Mouse (Mus musculus) CD4-positive, CD25-positive, alpha-beta regulatory T cell, adult 4 months (primary cell): ENCODE data around the gene Ankfy1. TPM values are rescaled to one million over a fixed set of nuclear protein-coding genes. Genes with fewer than 3 reads are reported as not detected.
"Not testable (repeated sequence)": the region's sequence is repeated elsewhere in the genome, so short reads cannot be mapped to it uniquely, and the experiment has no call there.

Experiments used
- ATAC-seq: one replicate; pipeline ENCODE4 v1.8.0; 2017
- polyA plus RNA-seq, 2 experiments: library from polyadenylated mRNA; unstranded; fragments of 100-300 nt; shearing (Covaris generic); gene quantifications; one replicate each; pipeline ENCODE4 v1.2.1; 2017

The Ankfy1 gene
- polyA plus RNA-seq, 2 experiments from 2014 or later, result 30.3 to 44.4 TPM

DNA sequence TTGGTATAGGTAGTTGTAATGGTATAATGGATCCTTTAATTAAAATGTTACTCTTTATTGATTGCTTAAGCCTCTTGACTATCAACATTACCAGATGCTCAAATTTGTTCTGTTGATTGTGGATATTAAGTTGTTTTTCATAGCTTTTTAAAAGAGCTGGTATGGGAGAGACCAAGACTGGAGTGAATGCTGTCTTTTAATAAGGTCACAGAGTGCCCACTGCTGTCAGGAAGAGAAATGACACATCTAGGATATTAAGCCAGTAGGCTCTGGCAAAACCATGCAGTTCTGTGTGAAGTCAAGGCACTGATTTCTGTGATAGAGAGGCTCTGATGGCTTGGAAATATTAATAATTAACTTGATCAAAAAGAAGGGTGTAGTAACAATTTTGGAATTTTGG, 34.1 kb downstream of the Ankfy1 start:
- ATAC-seq, result no peak

DNA sequence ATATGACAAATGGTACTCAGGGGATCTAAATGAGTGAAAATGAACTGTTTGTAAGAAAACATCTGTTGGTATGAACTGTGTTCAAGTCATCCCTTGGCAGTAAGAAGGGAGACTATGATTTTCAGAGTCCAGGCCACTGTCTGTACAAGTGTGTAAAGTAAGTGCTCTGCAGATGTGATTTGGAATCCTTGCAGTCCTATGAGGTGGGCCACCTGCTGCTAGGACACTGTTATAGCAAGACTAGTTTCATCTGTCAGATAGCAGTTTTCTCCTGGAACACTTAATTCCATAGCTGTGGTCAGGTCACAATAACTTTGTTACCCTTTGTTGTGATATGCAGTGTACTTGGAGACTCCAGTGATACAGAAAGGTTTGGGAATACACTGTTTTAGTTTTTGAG, 36.2 kb downstream of the Ankfy1 start:
- no peak for ATAC-seq

DNA sequence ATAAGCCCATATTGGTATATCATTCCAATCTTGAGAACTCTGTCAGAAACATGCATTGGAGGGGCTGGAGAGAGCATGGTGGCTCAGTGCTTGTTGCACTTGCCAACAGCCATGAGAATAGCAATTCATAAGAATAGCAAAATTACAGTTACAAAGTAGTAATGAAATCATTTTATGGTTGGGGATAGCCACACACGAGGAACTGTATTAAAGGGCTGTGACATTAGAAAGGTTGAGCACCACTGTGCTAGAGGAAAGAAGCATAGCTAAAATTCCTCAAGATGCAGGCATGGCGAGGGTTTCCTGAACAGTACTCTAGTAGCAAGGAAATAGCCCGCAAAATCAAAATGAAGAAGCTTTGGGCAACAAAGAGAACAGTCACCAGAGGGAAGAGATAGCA, 43.9 kb downstream of the Ankfy1 start:
- ATAC-seq, result no peak

DNA sequence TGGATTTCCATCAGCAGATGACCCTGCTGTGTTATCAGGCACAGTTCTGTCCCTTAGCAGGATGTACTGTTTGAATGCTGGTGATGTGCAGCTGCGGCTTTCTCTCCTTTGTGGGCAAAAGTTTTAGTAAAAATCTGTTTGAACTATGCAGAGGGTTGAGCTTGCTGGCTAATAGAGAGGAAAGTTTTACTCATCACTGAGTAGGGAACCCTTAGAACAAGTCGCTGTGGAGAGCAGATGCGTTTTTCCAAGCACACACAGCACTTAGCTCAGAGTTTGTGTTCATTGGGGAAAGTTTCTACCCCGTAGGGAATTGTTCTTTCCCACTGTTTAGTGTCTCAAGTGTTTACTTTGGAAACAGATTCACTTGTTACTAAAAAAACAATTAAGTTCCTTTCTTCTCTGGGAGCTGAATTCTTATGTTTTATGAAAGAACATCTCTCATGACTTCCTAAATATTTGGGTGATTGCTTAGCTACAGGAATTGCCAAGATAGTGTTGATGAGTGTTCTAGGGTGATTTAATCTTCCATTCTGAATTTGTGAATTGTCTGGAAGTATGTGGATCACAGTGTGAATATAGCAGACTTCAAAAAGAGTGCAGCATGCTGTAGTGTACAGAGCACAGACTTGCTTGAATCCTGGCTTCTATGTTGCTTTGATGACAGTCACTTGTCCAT, 45.2 kb downstream of the Ankfy1 start:
- ATAC-seq, result peak; percentile 51

DNA sequence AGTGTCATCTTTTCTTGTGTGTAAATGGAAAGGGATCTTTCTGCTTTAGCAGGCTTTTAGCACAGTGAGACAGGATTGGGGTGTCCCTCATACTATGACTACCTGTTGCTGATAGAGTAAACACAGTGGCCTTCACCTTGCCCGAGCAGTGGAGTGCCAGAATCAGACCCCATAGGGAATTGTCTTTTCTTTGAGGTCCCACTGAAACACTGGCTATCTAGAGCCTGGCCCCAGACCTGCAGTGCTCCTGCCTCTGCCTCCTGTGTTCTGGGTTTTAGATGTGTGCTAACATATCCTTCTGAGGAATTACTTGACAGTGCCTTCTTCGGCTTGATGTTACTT, 45.7 kb downstream of the Ankfy1 start:
- no peak for ATAC-seq

DNA sequence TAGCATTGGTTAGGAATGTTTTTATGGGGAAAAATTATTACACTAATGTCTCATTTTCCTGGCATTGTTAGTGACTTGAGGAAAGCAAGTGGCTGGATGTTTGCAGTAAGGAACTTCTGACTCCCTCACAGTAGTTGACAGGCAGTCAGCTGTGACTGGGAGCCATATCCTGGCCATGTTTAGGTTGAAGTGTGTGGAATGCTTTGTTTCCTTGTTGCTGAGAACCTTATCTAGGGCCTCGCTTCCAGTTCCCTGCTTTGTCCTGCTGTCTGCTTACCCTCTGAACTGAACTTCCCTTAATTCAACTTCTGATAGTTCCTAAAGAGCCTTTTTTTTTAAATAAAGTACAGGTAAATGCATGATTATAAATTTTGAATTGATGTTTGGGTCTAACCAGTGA, 46.5 kb downstream of the Ankfy1 start:
- ATAC-seq, result no peak

DNA sequence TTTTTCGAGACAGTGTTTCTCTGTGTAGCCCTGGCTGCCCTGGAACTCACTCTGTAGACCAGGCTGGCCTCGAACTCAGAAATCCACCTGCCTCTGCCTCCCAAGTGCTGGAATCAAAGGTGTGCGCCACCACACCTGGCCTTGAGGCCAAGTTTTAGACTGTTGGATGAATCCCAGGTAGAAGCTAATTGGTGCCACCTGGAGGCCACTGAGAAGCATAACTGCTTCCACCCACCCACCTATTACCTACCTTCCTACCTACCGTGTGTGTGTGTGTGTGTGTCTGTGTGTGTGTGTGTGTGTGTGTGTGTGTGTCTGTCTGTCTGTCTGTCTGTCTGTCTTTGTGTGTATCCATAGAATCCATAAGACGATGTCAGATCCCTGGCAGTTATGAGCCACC, 47.7 kb downstream of the Ankfy1 start:
- peak; percentile 49 for ATAC-seq

DNA sequence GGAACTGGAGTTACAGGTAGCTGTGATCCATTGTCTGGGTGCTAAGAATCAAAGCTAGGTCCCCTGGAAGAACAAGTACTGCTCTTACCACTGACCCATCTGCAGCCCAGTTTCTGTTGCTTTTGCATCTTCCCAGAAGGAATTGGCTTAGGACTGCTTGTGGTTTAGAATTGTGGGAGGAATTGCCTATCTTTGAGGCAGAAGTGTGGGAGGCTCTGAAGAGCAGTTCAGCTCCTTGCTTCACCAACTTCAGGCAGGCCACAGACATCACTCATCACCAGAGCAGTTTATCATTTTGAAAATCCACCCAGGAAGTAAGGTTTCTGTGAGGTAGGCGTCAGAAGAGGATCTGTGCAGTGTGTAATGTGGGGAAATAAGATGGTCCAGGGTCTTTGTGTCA, 49.2 kb downstream of the Ankfy1 start:
- ATAC-seq, result no peak

DNA sequence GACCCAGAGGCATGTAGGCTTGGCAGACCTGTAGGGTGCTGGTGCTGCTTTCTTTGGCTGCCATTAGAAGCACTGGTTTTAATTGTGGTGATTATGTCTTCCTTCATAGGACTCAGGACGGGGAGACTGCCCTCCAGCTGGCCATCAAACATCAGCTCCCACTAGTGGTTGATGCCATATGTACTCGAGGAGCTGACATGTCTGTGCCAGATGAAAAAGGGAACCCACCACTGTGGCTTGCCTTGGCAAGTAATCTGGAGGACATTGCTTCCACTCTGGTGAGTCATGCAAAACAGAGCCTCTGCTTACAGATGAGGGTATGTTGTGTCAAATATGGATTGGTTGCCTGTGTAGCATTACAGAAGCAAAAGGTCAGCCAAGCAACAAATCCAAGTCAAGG, 62.1 kb downstream of the Ankfy1 start:
- ATAC-seq, result no peak

DNA sequence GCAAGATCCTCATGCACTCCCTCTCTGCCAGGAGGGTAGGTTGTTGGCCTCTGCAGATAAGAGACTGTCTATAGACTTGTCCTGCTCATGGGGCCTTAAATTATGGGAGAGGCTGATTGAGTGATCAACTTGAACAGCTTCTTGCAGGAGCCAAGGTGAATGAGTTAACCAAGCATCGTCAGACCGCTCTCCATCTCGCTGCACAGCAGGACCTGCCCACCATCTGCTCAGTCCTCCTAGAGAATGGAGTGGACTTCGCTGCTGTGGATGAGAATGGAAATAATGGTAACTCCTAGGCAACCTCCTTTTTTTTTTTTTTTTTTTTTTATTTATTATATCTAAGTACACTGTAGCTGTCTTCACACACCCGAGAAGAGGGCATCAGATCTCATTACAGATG, 68.5 kb downstream of the Ankfy1 start:
- no peak for ATAC-seq

DNA sequence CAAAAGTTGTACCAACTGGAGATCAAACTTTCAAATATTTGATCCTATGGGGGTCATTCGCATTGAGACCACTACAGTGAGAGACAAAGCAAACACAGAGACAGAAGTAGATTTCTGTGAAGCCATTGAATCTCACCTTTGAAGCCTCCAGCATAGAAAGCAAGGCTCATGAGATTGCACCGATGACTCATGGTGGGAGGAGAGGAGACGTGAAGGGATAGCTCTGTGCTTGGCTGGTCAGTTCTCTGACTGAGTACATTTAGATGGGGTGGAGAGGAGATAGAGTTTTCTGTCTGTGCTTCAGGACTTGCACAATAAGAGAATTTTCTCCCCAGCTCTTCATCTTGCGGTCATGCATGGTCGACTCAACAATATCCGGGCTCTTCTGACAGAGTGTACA, 69.8 kb downstream of the Ankfy1 start:
- no peak for ATAC-seq

DNA sequence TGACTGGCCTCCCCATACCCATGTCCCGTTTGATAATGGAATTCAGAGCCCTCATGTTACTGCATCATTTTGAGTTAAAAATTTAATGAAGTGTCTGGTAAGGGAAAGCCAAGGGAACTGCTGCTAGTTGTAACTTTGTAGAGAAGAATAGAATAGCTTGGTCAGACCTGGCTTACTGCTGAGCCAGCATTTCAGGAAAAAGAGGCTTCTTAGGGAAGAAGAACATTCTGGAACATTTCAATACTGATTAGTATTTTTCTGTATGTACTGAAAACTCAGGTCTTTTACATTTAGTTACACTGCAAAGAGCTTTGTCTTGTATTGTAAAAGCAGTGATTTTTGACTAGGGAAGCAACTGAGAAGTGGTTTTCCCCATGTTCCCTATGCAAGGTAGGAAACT, 71.0 kb downstream of the Ankfy1 start:
- ATAC-seq, result no peak

DNA sequence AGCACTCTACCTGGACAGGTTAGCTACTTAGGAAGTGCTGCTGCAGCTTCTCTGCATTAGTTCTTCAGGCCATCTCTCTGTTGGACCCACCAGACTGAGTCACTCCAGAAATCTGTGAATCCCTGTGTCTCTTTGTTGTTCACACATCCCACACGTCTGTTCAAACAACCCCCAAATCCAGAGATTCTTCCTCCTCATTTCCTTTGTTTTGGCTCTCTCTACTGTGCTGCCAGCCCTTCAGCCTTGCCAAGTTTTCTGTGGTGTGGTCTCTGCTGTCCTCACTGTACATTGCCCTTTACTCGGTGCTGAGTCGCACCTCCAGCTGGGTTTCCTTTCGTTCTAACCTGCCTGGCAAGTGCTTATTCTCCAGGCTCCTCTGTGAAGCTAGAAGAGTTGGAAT, 74.5 kb downstream of the Ankfy1 start:
- no peak for ATAC-seq

DNA sequence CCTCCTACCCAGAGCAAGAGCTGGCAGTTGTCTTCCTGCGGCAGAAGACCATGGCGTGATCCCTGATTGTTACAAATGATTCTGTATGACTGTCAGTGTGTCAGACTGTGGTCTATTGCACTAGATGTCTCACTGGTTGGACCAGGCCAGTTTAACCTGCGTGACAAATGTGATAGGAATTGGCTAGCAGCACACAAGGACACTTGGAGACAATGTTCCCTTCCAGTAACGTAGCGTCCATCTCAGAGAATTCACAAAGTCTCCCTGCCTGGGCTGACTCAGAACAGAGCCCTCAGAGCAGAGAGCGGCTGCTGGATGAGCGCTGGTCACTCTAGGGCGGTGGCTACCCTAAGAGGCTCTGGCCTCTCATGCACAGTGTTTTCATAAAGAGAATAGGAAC, 77.9 kb downstream of the Ankfy1 start:
- ATAC-seq, result no peak

DNA sequence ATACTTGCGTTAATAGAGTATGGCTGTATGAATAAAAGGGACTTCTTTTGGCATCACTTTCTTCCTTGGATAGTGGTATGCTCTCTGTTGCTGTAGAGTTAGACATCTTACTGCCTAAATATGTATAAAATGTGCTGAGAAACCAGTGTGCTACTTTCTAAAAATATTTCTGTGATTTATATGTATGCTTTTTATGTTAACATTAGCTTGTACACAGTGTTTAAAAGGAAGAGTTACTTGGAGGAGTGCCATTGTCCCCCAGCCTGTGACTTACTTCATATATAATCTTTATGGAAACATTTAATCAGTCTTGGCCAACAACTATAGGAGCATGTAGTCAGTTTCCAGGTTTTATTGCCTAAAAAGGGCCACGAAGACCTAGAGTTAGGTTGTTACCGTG, 79.3 kb downstream of the Ankfy1 start:
- ATAC-seq, result no peak

DNA sequence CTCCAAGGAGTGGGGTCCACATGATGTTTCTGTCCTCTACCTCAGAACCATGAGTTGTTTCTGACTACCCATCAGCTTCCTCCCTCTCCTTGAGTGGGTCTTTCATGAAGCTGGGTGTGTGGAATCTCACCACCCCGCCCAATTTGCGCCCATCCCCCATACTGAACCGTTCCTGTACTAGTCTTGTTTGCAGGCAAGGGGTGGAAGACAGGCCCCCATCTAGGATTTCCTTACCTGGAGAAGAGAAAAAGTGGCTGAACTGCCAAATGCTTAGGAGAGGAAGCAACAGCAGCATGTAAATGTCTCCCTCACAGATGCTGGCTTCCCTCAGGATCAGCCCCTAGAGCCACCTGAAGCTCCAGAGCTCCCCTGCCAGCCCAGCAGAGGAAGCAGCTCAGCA, 80.5 kb downstream of the Ankfy1 start:
- no peak for ATAC-seq

DNA sequence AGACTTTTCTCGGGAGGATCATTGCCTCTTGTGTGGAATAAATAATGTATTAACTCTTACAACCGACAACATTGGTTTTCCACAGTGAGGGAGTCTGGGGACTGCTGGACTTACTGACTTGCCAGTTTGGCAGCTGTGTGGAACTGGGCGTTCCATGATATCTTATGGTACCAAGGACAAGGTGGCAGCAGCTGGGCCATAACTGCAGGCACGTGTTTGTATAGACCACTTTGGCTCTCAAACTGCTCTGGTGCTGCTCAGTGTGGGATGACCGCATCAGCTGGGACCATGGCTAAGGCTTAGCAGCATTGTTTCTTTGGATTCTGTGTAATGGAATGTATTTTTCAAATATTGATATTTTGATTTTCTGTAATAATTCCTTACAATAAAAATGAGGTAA, 81.0 kb downstream of the Ankfy1 start:
- no peak for ATAC-seq

DNA sequence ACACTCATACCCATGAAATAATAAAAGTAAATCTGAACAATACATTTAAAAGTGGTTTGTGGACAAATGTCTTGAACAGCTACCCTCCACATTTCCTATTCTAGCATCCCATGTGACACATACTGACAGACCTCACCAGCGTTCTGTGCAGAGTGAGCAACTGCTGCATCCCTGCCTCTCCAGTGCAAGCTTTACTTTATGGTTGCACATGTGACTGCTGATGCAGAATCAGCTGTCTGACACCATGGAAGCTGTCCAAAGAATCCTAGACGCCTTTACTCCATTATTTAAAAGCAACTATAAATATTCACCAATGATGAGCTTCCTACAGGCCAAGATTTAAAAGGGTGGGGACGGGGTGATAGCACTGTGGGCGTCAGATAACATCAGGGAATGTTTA, 81.7 kb downstream of the Ankfy1 start:
- ATAC-seq, result no peak

DNA sequence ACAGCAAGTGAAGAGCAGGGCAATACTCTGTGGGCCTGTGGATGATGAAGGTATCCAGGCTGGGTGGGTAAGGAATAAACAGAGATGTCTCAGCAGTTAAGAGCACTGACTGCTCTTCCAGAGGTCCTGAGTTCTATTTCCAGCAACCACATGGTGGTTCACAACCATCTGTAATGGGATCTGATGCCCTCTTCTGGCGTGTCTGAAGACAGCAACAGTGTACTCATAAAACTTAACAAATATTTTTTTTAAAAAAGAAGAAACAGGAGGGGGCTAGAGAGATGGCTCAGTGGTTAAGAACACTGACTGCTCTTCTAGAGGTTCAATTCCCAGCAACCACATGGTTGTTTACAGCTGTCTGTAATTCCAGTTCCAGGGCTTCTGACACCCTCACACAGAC, 82.8 kb downstream of the Ankfy1 start:
- ATAC-seq, result not testable (repeated sequence)

DNA sequence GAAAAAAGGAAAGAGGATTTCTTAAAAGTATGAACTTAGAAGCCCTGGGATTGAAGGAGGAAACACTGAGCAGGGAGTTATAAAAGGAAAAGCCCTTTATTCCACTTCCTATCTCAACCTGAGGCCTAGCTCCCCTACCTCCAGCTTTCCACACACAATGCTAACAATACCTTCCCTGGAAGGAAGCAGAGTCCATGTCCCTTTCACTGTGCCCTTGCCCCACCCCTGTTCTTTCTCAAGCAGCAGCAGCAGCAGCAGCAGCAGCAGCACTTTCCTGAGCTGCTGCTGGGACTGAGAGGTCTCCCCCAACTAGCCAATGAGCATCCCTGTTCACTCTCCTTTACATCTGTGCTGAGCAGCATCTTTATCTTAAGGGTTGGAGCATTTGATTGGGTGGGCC, 89.2 kb downstream of the Ankfy1 start:
- no peak for ATAC-seq

DNA sequence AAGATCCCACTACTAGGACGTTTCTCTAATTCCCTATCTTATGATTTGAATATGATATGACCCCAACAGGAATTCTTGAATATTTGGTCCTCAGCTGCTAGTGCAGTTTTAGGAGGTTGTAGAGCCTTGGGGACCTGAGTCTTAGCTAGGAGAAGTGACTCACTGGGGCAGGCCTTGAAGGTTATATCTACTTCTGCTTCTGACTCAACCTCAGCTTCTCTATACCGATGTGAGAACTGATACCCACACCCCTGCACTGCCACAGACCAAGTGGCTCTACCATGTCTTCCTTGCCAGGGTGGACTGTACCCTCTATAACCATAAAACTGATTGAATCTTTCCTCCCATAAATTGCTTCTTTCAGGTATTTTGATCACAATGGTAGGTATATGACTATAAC, 92.3 kb downstream of the Ankfy1 start:
- no peak for ATAC-seq

DNA sequence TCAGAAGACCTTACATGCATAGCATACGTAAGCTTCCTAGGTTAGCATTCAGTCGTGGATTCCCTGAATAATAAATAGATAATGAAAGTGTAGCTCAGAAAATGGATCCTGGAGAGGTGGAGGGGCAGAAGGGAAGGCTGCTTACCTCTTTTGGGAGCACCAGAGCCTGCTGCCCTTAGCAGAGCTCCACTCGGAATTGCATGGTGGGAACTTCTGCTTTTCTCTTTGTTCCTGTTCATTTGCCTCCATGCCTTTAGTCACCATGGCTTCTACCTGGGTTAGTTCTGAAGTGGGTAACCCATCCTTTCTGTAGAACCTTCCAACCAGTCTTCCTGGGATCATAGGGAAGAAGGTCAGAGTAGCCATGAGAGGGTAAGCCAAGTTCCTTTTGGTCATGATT, 92.7 kb downstream of the Ankfy1 start:
- no peak for ATAC-seq

DNA sequence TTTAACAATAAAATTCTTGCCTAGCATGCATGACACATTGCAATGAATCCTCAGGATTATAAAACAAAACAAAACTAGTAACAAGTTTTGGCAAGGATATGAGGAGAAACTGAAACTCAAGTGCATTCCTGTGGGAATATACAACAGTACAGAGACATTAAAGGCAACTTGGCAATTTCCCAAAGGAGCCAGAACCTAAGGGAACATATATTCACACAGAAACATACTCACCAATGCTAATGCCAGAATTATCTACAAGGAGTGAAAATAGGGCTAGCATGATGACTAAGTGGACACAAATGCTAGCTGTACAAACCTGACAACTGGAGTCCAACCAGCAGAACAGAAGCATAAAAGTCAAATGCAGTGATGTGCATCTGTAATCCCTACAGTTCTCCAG, 102.2 kb downstream of the Ankfy1 start:
- no peak for ATAC-seq

DNA sequence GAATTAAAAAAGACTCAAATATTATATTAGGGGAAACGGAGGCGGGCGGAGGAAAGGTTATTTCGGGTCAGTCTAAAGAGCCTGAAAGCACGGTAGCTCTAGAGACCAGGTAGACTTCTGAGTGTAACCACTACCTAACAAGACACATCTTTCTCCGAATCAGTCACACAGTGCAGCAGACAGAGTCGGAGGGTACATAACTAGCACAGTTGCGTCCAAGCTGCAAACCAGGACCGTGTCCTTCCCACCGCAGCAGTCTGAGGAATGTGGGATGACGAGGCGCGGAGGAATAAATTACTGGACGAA, 105.3 kb downstream of the Ankfy1 start:
- ATAC-seq, result no peak

DNA sequence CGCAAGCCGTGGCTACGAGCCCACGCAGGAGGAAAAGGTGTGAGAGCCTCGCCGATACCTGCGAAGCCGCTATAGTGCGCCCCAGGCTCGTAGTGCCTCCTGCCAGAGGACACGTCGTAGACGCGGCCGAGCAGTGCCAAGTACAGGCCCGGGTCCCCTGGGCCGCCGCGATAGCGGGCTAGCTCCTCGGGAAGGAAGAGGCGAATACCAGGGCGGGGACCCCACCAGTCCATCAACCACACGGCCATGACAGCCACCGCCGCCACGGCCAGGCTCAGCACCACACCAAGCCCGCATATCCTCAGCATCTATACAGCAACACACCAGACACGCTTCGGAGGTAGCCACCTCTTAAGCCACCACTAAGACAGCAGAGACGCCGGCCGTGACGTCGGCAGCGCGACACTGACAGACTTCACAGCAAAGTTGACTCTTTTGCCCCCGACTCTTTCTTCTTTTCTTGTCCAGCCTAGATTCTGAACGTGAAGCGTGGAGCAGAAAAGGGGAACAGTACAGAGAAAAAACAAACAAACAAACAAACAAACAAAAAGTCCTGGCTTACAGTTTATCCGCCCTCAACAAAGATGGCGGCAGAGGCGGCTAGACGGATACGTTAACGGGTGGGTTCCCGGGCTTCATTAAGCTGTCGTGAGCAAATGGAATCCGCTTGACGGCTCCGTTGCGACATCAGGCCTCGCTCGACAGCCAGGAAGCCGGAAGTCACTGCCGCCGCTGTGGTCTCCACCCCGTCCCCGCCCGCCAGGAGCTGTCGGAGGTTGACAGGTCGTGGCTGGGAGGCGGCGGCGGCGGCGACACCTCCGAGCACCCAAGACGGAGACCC, 105.9 kb downstream of the Ankfy1 start, which contains the start of the genes Cyb5d2 and Zzef1:
Gene Cyb5d2 (minus strand): TSS at position 688 of the 841 bp plus-strand sequence.
Gene Zzef1 (plus strand): TSS at position 772 of the 841 bp plus-strand sequence.
- ATAC-seq, result peak; percentile 89
